ENCODE assay signal across 8 mouse cellular contexts in genomic region chr3:95972251-95972872, GRCm38 (mm10). TPM values are rescaled to one million over a fixed set of nuclear protein-coding genes. Genes with fewer than 3 reads are reported as not detected.
DNase-seq lines count a peak whose midpoint lies in the region; ATAC-seq lines count a peak whose summit lies in the region.

No protein-coding gene starts in this region.

- 76% methylated on average over 12 of the region's 12 CpGs for WGBS in heart, embryonic 13.5 days
- WGBS in hindbrain, embryonic 15.5 days, result 74% methylated on average over 12 of the region's 12 CpGs
- 73% methylated on average over 12 of the region's 12 CpGs for WGBS in midbrain, embryonic 12.5 days

- H3K4me3 ChIP-seq in heart, embryonic 13.5 days, result peak overlapping the region; percentile 45
- H3K4me3 ChIP-seq in hindbrain, embryonic 15.5 days, result peak overlapping the region; percentile 30
- H3K4me3 ChIP-seq in midbrain, embryonic 12.5 days, result peak overlapping the region; percentile 27

- peaks cover 31% of the 10 kb centered on the region for H3K4me1 ChIP-seq in heart, embryonic 13.5 days
- H3K4me1 ChIP-seq in hindbrain, embryonic 15.5 days (replicated peaks), result peaks cover 10% of the 10 kb centered on the region
- H3K4me1 ChIP-seq in midbrain, embryonic 12.5 days, result peaks cover 19% of the 10 kb centered on the region

- peak overlapping the region; percentile 73 for H3K9ac ChIP-seq in heart, embryonic 13.5 days
- H3K9ac ChIP-seq in hindbrain, embryonic 15.5 days, result peak overlapping the region; percentile 29; the same call in 1 of the 2 replicates
- H3K9ac ChIP-seq in midbrain, embryonic 12.5 days (replicated peaks), result peak overlapping the region; percentile 39; the same call in 1 of the 2 replicates

- intact Hi-C loops in heart, postnatal 14 days (cut with DNase I), result no loop called here

- no peaks in the 10 kb centered on the region for H3K9me3 ChIP-seq in heart, embryonic 13.5 days
- H3K9me3 ChIP-seq in hindbrain, embryonic 15.5 days, result no peaks in the 10 kb centered on the region
- no peaks in the 10 kb centered on the region for H3K9me3 ChIP-seq in midbrain, embryonic 12.5 days

- ATAC-seq in heart, embryonic 13.5 days (ENCODE audit: extremely low read depth, insufficient number of reproducible peaks, low FRiP score, low TSS enrichment), result no peak
- ATAC-seq in activated CD4-positive, CD25-positive, alpha-beta regulatory T cell, adult 4 months, result peak; percentile 32
- no peak for ATAC-seq in hindbrain, embryonic 15.5 days (ENCODE audit: low FRiP score, low read depth)
- ATAC-seq in midbrain, embryonic 12.5 days (ENCODE audit: low FRiP score, low read depth), result no peak

- H3K4me2 ChIP-seq in heart, embryonic 13.5 days, result peak overlapping the region; percentile 76
- H3K4me2 ChIP-seq in hindbrain, embryonic 15.5 days, result peak overlapping the region; percentile 66
- peak overlapping the region; percentile 49 for H3K4me2 ChIP-seq in midbrain, embryonic 12.5 days (replicated peaks)

- H3K27ac ChIP-seq in heart, embryonic 13.5 days (replicated peaks), result 0 out of 2 replicates have a peak overlapping the region, but pooled peaks have one; percentile 36
- peak overlapping the region; percentile 53; the same call in 1 of the 2 replicates for H3K27ac ChIP-seq in hindbrain, embryonic 15.5 days (replicated peaks)
- H3K27ac ChIP-seq in midbrain, embryonic 12.5 days (replicated peaks), result peak overlapping the region; percentile 83

- H3K36me3 ChIP-seq in heart, embryonic 13.5 days, result no peaks in the 10 kb centered on the region
- H3K36me3 ChIP-seq in hindbrain, embryonic 15.5 days, result no peaks in the 10 kb centered on the region
- H3K36me3 ChIP-seq in midbrain, embryonic 12.5 days, result no peaks in the 10 kb centered on the region

- H3K27me3 ChIP-seq in heart, embryonic 13.5 days (replicated peaks), result peaks cover 16% of the 10 kb centered on the region
- no peaks in the 10 kb centered on the region for H3K27me3 ChIP-seq in hindbrain, embryonic 15.5 days
- H3K27me3 ChIP-seq in midbrain, embryonic 12.5 days, result peaks cover 10% of the 10 kb centered on the region; the same call in 1 of the 2 replicates

- no peak for DNase-seq in heart, postnatal 14 days
- no peak for DNase-seq in adrenal gland, adult 18-20 months (ENCODE audit: low spot score in 2 of 2)
- no peak for DNase-seq in MN1 (ENCODE audit: low spot score)
- no peak for DNase-seq in frontal cortex, postnatal 14 days (ENCODE audit: low spot score in 2 of 2)

RNA-seq across cellular contexts. Expression of gene Plekho1, which starts 23.4 kb away (rescaled TPM):
- polyA plus RNA-seq in heart, embryonic 13.5 days (2015; fragmentation: Nextera tagmentation; extraction: Ambion mirVana), result 59.2 and 64.8 TPM in 2 replicates
- 10 to 100 TPM; 92.3 to 93.0 TPM for total RNA-seq in heart, postnatal 14 days (2021)
- 10 to 100 TPM in 1 of 2 experiments, 1 to 10 TPM in 1; 7.5 to 12.8 TPM for polyA plus RNA-seq in activated CD4-positive, CD25-positive, alpha-beta regulatory T cell, adult 4 months (2017; shearing (Covaris generic))
- polyA plus RNA-seq in hindbrain, embryonic 15.5 days (2015; fragmentation: Nextera tagmentation; extraction: Ambion mirVana), result 47.8 and 49.5 TPM in 2 replicates
- polyA plus RNA-seq in midbrain, embryonic 12.5 days (2016; fragmentation: Nextera tagmentation; extraction: Ambion mirVana), result 80.1 and 82.5 TPM in 2 replicates
- total RNA-seq in adrenal gland, adult 18-20 months (2021), result 10 to 100 TPM; 20.9 to 32.2 TPM

RNA-seq across cellular contexts. Expression of gene Anp32e, which starts 43.3 kb away (rescaled TPM):
- 164 and 182 TPM in 2 replicates for polyA plus RNA-seq in heart, embryonic 13.5 days (2015; fragmentation: Nextera tagmentation; extraction: Ambion mirVana)
- 10 to 100 TPM; 72.7 to 86.1 TPM for total RNA-seq in heart, postnatal 14 days (2021)
- polyA plus RNA-seq in activated CD4-positive, CD25-positive, alpha-beta regulatory T cell, adult 4 months (2017; shearing (Covaris generic)), result 100 to 1,000 TPM; 162 to 218 TPM
- 117 and 118 TPM in 2 replicates for polyA plus RNA-seq in hindbrain, embryonic 15.5 days (2015; fragmentation: Nextera tagmentation; extraction: Ambion mirVana)
- 328 and 374 TPM in 2 replicates for polyA plus RNA-seq in midbrain, embryonic 12.5 days (2016; fragmentation: Nextera tagmentation; extraction: Ambion mirVana)
- total RNA-seq in adrenal gland, adult 18-20 months (2021), result 100 to 1,000 TPM in 1 of 2 experiments, 10 to 100 TPM in 1; 92.2 to 101 TPM
